Mouse (Mus musculus) embryo, embryonic 10.5 days (tissue): ENCODE measurements at regions not wholly inside any gene's neighbourhood (a gene's known extent, or its start where the extent isn't known, plus 50 kb on each side); places are given as distances from the start of the nearest gene placed in this dataset.

Experiments
- DNase-seq: peaks from one replicate; pipeline ENCODE4 v3.0.0-alpha.2; 2015; ENCODE audit warnings: low spot score

GRCm38 (mm10) chr14:14596057-14596809, 105.8 kb upstream of the Slc4a7 start:
- DNase-seq = no peak

GRCm38 (mm10) chr14:14599586-14599985, 102.5 kb upstream of the Slc4a7 start:
- DNase-seq = peak; percentile 12

GRCm38 (mm10) chr14:14599990-14600389, 102.1 kb upstream of the Slc4a7 start:
- DNase-seq = no peak

- no peak for DNase-seq
Measured at GRCm38 (mm10) chr14:14603439-14603838, 98.6 kb upstream of the Slc4a7 start.

GRCm38 (mm10) chr14:14607074-14607473, 95.0 kb upstream of the Slc4a7 start:
- no peak for DNase-seq

GRCm38 (mm10) chr14:14612245-14612644, 89.8 kb upstream of the Slc4a7 start:
- DNase-seq = peak; percentile 23

DNA sequence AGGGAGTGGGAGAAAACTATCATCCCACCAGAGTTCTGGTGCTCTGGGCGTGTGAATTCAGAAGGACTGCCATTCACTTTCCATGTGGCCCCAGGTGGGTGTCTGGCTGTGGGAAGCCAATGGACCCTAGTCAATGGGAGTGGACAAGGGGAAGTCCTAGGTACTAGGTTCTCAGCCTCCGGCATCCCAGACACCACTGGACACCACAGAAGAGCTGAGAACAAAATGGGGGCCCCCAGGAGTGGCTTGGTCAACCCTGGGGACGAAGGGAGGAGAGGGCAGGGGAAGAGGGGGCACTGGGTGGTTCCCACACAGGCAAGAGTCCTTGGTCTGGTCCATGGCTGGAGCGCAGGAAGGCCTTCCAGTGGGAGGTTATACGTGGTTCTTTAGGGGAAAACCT, 81.8 kb upstream of the Slc4a7 start:
- no peak for DNase-seq

GRCm38 (mm10) chr14:14628673-14629072, 73.4 kb upstream of the Slc4a7 start:
- no peak for DNase-seq

DNA sequence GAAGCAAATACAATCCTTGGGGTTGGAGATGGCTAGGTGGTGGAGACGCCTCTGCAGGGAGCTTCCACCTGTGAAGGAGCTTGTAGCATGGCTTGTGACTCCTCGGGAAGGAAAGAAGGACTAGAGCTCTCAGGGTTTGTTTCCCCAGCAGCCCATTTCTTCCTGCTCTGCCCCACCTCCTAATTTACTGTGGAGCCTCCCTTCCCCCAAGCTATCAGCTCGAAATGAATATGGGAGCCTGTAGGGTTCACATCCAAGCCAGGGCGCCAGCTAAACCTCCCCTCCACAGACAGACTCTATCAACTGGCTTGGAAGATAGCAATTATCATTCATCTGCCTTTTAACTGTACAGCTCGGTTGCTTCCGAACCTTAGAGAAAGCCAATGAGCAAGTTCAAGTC, 70.3 kb upstream of the Slc4a7 start:
- DNase-seq = no peak

DNA sequence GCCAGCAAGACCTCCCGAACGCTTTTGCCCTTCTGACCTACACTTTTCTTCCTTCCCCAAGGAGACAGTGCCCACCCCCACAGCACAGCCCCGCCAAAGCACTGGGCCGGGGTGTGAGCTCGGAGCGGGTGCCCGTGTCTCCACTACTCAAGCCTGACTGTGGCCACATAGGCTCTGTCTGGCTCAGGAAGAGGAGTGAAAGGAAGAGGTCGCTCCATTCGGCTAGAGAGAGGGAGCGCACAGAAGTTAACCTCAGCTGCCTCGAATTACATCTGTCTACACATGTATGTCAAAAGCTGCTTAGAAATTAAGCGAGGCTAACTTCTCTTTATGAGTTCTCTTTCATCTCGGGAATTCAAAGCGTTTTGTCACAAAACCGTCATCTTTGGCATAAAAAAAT, 69.6 kb upstream of the Slc4a7 start:
- peak; percentile 72 for DNase-seq

- DNase-seq = peak; percentile 57
Measured at GRCm38 (mm10) chr14:14632951-14633931, 68.8 kb upstream of the Slc4a7 start.

DNA sequence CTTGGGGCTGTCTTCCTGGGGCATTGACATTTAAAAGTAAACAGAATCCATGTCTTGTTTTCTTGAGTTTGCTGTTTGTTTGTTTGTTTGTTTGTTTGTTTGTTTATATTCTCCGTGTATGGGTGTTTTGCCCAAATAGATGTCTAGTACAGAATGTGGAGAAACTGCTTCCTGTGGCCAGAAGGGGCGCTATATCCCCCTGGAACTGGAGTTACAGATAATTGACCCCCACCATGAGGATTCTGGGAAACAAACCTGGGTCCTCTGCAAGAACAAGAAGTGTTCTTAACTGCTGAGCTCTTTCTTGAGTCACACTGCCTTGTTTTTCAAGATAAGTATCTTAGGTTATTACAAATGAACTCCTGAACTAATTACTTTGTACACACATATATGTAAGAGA, 68.1 kb upstream of the Slc4a7 start:
- DNase-seq = no peak

- no peak for DNase-seq
Measured at GRCm38 (mm10) chr14:14639102-14640015, 62.7 kb upstream of the Slc4a7 start.

DNA sequence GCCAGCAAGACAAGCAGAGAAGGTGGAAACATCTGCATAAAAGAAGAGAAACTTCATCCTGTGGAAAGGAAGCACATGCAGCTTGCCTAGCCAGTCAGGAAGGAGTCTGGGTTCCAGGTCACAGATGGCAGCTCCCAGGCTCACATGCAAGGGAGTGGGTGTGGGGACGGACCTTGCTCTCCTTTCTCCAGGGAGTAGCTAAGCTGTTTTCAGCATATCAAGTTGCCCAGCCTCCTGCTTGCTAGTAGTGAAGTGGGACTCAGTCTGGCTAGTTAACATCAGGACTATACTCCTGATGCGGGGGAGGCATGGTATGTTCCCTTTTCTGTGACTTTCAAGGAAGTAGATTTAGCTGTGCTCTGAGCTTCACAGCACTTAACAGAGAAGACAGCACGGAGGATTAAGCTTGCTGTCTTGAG, 62.0 kb upstream of the Slc4a7 start:
- no peak for DNase-seq

DNA sequence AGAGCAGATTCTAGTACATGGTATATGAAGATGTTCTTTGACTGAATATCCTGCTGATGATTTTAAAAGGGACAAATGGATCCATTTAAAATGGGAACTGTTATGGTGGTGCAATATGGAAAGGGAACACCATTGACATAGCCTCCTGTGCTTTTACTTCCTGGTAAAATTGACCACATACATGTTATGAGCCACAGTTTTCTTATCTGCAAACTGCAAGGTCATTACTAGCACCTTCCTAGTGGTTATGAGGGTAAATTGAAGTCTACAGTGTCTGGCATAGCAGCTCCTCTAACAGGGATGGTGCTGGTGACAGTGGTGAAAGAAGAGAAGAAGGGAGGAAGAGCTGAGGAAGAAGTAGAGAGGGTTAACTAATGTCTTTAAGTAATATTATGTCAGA, 61.5 kb upstream of the Slc4a7 start:
- DNase-seq = no peak

DNA sequence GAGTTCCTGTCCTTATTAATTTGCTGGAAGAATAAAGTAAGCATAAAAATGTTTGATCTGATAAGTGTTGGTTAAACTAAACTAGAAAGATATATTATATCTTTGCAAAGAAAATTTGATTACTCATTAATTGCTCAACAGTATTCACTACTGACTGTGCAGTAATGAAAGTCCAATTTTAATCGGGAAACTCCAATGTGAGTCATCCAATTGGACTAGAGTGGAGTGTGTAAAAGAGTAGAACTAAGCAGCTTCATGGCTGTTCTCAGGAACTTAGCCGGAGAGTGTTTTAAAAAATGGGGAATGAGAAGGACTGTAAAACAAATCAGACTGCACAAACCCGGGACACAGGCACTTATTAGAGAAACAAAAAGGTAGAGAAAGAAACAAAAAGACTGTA, 58.5 kb upstream of the Slc4a7 start:
- no peak for DNase-seq

DNA sequence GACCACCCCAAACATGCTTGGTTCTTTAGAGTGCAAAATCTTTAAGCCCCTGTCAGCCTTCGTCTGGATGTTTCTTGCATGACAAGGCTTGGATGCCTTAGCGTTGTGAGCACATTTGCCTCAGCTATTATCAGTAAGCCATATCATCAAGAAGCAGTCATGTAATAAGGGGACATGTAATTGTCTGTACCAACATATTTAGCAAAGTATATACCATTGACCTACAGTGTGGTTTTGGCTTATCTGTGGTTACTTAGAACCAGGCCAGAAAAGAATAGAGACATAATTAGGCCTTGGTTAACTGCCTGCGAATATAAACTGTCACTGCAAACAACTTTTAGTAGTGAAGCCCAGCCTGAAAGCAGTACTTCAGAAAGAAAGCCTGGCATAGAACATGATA, 57.0 kb upstream of the Slc4a7 start:
- no peak for DNase-seq
